Mouse (Mus musculus): ENCODE measurements around the gene Oosp1. TPM values are rescaled to one million over a fixed set of nuclear protein-coding genes. Genes with fewer than 3 reads are reported as not detected.

Oosp1 gene
- polyA plus RNA-seq, 1 experiment = not detected

- no peak overlapping the region for H3K27ac ChIP-seq (ENCODE audit: insufficient read depth, low read length)
- no peaks in the 10 kb centered on the region for H3K4me1 ChIP-seq (ENCODE audit: control insufficient read depth, insufficient read depth, low read length)
- TF ChIP-seq CTCF (IDR thresholded peaks at IDR 0.05; ENCODE audit: borderline replicate concordance, insufficient read depth, low read length) (no peak), POLR2A (IDR thresholded peaks at IDR 0.05; ENCODE audit: low read depth, low read length) (no peak)
- no peak overlapping the region for H3K4me3 ChIP-seq (ENCODE audit: insufficient read depth, low read length)
These were observed 65.7 kb downstream of the Oosp1 start for GRCm38 (mm10) chr19:11625231-11625630.

- H3K4me3 ChIP-seq (ENCODE audit: insufficient read depth, low read length) = no peak overlapping the region
- H3K27ac ChIP-seq (ENCODE audit: insufficient read depth, low read length) = no peak overlapping the region
- H3K4me1 ChIP-seq (ENCODE audit: control insufficient read depth, insufficient read depth, low read length) = no peaks in the 10 kb centered on the region
- TF ChIP-seq CTCF (IDR thresholded peaks at IDR 0.05; ENCODE audit: borderline replicate concordance, insufficient read depth, low read length) (no peak), POLR2A (IDR thresholded peaks at IDR 0.05; ENCODE audit: low read depth, low read length) (no peak)
These were observed 66.2 kb downstream of the Oosp1 start for GRCm38 (mm10) chr19:11624800-11625199.

GRCm38 (mm10) chr19:11623551-11623950 is 67.4 kb downstream of the Oosp1 start, which contains the start of gene Ms4a2:
Gene Ms4a2 (minus strand): TSS chr19:11623719.
- Histone ChIP-seq H3K27ac (ENCODE audit: insufficient read depth, low read length) (no peak within 1 kb of the TSS), H3K4me3 (ENCODE audit: insufficient read depth, low read length) (no peak within 1 kb of the TSS), H3K4me1 (ENCODE audit: control insufficient read depth, insufficient read depth, low read length) (peaks cover 5% of the 10 kb centered on the region; the same call in 1 of the 2 replicates)
- TF ChIP-seq CTCF (IDR thresholded peaks at IDR 0.05; ENCODE audit: borderline replicate concordance, insufficient read depth, low read length) (no peak), POLR2A (IDR thresholded peaks at IDR 0.05; ENCODE audit: low read depth, low read length) (no peak)

GRCm38 (mm10) chr19:11617983-11618382 is 73.0 kb downstream of the Oosp1 start:
- TF ChIP-seq CTCF (IDR thresholded peaks at IDR 0.05; ENCODE audit: borderline replicate concordance, insufficient read depth, low read length) (no peak), POLR2A (IDR thresholded peaks at IDR 0.05; ENCODE audit: low read depth, low read length) (no peak)
- no peak overlapping the region for H3K27ac ChIP-seq (ENCODE audit: insufficient read depth, low read length)
- H3K4me1 ChIP-seq (ENCODE audit: control insufficient read depth, insufficient read depth, low read length) = peaks cover 12% of the 10 kb centered on the region
- H3K4me3 ChIP-seq (ENCODE audit: insufficient read depth, low read length) = no peak overlapping the region

Other genes starting within 250 kb of the Oosp1 start
- not detected in 2 replicates for gene Ms4a4b, start 247.6 kb downstream of the Oosp1 start, polyA plus RNA-seq (2011; ENCODE audit: insufficient read length, low read depth, missing spikeins)
- 3.0 TPM in 1 of 2 replicates, not detected in the other for gene Ms4a6c, start 221.8 kb downstream of the Oosp1 start, polyA plus RNA-seq (2011; ENCODE audit: insufficient read length, low read depth, missing spikeins)
- not detected in 2 replicates for gene Gm8369, start 205.2 kb downstream of the Oosp1 start, polyA plus RNA-seq (2011; ENCODE audit: insufficient read length, low read depth, missing spikeins)
- gene Ms4a6b, start 174.6 kb downstream of the Oosp1 start, polyA plus RNA-seq (2011; ENCODE audit: insufficient read length, low read depth, missing spikeins) = 1.1 TPM in 1 of 2 replicates, not detected in the other
- 0.43 and 1.0 TPM in 2 replicates for gene Ms4a4d, start 154.3 kb downstream of the Oosp1 start, polyA plus RNA-seq (2011; ENCODE audit: insufficient read length, low read depth, missing spikeins)
- gene Ms4a6d, start 86.3 kb downstream of the Oosp1 start, polyA plus RNA-seq (2011; ENCODE audit: insufficient read length, low read depth, missing spikeins) = 0.67 and 2.2 TPM in 2 replicates
- not detected in 2 replicates for gene Ms4a2, start 67.4 kb downstream of the Oosp1 start, polyA plus RNA-seq (2011; ENCODE audit: insufficient read length, low read depth, missing spikeins)
- not detected in 2 replicates for gene Ms4a3, start 50.3 kb downstream of the Oosp1 start, polyA plus RNA-seq (2011; ENCODE audit: insufficient read length, low read depth, missing spikeins)
- not detected in 2 replicates for gene Oosp2, start 30.6 kb downstream of the Oosp1 start, polyA plus RNA-seq (2011; ENCODE audit: insufficient read length, low read depth, missing spikeins)
- gene Oosp3, start 5.9 kb upstream of the Oosp1 start, polyA plus RNA-seq (2011; ENCODE audit: insufficient read length, low read depth, missing spikeins) = not detected in 2 replicates
- gene Gif, start 56.4 kb upstream of the Oosp1 start, polyA plus RNA-seq (2011; ENCODE audit: insufficient read length, low read depth, missing spikeins) = not detected in 2 replicates
- gene Mrpl16, start 79.2 kb upstream of the Oosp1 start, polyA plus RNA-seq (2011; ENCODE audit: insufficient read length, low read depth, missing spikeins) = 29.2 and 34.4 TPM in 2 replicates
- 10.4 and 14.8 TPM in 2 replicates for gene Stx3, start 128.3 kb upstream of the Oosp1 start, polyA plus RNA-seq (2011; ENCODE audit: insufficient read length, low read depth, missing spikeins)
- not detected in 2 replicates for gene Olfr1417, start 148.1 kb upstream of the Oosp1 start, polyA plus RNA-seq (2011; ENCODE audit: insufficient read length, low read depth, missing spikeins)
- gene Olfr1418, start 169.9 kb upstream of the Oosp1 start, polyA plus RNA-seq (2011; ENCODE audit: insufficient read length, low read depth, missing spikeins) = not detected in 2 replicates
- not detected in 2 replicates for gene Olfr1419, start 184.0 kb upstream of the Oosp1 start, polyA plus RNA-seq (2011; ENCODE audit: insufficient read length, low read depth, missing spikeins)
- not detected in 2 replicates for gene Olfr1420, start 195.4 kb upstream of the Oosp1 start, polyA plus RNA-seq (2011; ENCODE audit: insufficient read length, low read depth, missing spikeins)
- 23.5 and 26.1 TPM in 2 replicates for gene Patl1, start 221.2 kb upstream of the Oosp1 start, polyA plus RNA-seq (2011; ENCODE audit: insufficient read length, low read depth, missing spikeins)